Mouse (Mus musculus): Measurements from ENCODE around the gene Sema7a. TPM values are rescaled to one million over a fixed set of nuclear protein-coding genes. Genes with fewer than 3 reads are reported as not detected.

The Sema7a gene
- polyA plus RNA-seq, 1 experiment, result 0.04 TPM

GRCm38 (mm10) chr9:57968783-57969542 lies 29.1 kb downstream of the Sema7a start:
- no peaks in the 10 kb centered on the region for H3K36me3 ChIP-seq (ENCODE audit: control insufficient read depth)
- TF ChIP-seq TAL1 (IDR thresholded peaks at IDR 0.05; ENCODE audit: low read length) (no peak), GATA1 (IDR thresholded peaks at IDR 0.05; ENCODE audit: low read length) (no peak)
- no peaks in the 10 kb centered on the region for H3K4me1 ChIP-seq (ENCODE audit: control insufficient read depth)
- H3K4me3 ChIP-seq (replicated peaks), result no peak overlapping the region
- H3K9me3 ChIP-seq (ENCODE audit: control insufficient read depth, low read length), result no peaks in the 10 kb centered on the region
- H3K27me3 ChIP-seq (ENCODE audit: control insufficient read depth), result no peaks in the 10 kb centered on the region; the same call in 1 of the 2 replicates

- H3K4me1 ChIP-seq (ENCODE audit: control insufficient read depth), result no peaks in the 10 kb centered on the region
- H3K27me3 ChIP-seq (ENCODE audit: control insufficient read depth), result no peaks in the 10 kb centered on the region; the same call in 1 of the 2 replicates
- H3K36me3 ChIP-seq (ENCODE audit: control insufficient read depth), result no peaks in the 10 kb centered on the region
- H3K9me3 ChIP-seq (ENCODE audit: control insufficient read depth, low read length), result no peaks in the 10 kb centered on the region
- TF ChIP-seq TAL1 (IDR thresholded peaks at IDR 0.05; ENCODE audit: low read length), result no peak
- no peak for TF ChIP-seq GATA1 (IDR thresholded peaks at IDR 0.05; ENCODE audit: low read length)
- H3K4me3 ChIP-seq (replicated peaks), result no peak overlapping the region
These were observed 30.0 kb downstream of the Sema7a start for GRCm38 (mm10) chr9:57969736-57970495.

- Histone ChIP-seq H3K36me3 (ENCODE audit: control insufficient read depth) (no peaks in the 10 kb centered on the region), H3K9me3 (ENCODE audit: control insufficient read depth, low read length) (no peaks in the 10 kb centered on the region), H3K4me3 (replicated peaks) (no peak overlapping the region), H3K4me1 (ENCODE audit: control insufficient read depth) (no peaks in the 10 kb centered on the region), H3K27me3 (ENCODE audit: control insufficient read depth) (no peaks in the 10 kb centered on the region; the same call in 1 of the 2 replicates)
- no peak for TF ChIP-seq GATA1 (IDR thresholded peaks at IDR 0.05; ENCODE audit: low read length)
- no peak for TF ChIP-seq TAL1 (IDR thresholded peaks at IDR 0.05; ENCODE audit: low read length)
These were observed 31.5 kb downstream of the Sema7a start for GRCm38 (mm10) chr9:57971413-57971812.

- no peaks in the 10 kb centered on the region for H3K4me1 ChIP-seq (ENCODE audit: control insufficient read depth)
- H3K36me3 ChIP-seq (ENCODE audit: control insufficient read depth), result no peaks in the 10 kb centered on the region
- no peaks in the 10 kb centered on the region for H3K9me3 ChIP-seq (ENCODE audit: control insufficient read depth, low read length)
- H3K27me3 ChIP-seq (ENCODE audit: control insufficient read depth), result no peaks in the 10 kb centered on the region; the same call in 1 of the 2 replicates
- no peak overlapping the region for H3K4me3 ChIP-seq (replicated peaks)
- no peak for TF ChIP-seq GATA1 (IDR thresholded peaks at IDR 0.05; ENCODE audit: low read length)
- no peak for TF ChIP-seq TAL1 (IDR thresholded peaks at IDR 0.05; ENCODE audit: low read length)
These were observed 32.3 kb downstream of the Sema7a start for GRCm38 (mm10) chr9:57972141-57972591.

- no peaks in the 10 kb centered on the region; the same call in 1 of the 2 replicates for H3K27me3 ChIP-seq (ENCODE audit: control insufficient read depth)
- H3K4me3 ChIP-seq (replicated peaks), result no peak overlapping the region
- H3K9me3 ChIP-seq (ENCODE audit: control insufficient read depth, low read length), result no peaks in the 10 kb centered on the region
- H3K4me1 ChIP-seq (ENCODE audit: control insufficient read depth), result no peaks in the 10 kb centered on the region
- TF ChIP-seq GATA1 (IDR thresholded peaks at IDR 0.05; ENCODE audit: low read length), result no peak
- no peak for TF ChIP-seq TAL1 (IDR thresholded peaks at IDR 0.05; ENCODE audit: low read length)
- no peaks in the 10 kb centered on the region for H3K36me3 ChIP-seq (ENCODE audit: control insufficient read depth)
These were observed 33.0 kb downstream of the Sema7a start for GRCm38 (mm10) chr9:57972776-57973439.

GRCm38 (mm10) chr9:57973440-57974066 lies 33.6 kb downstream of the Sema7a start:
- no peak overlapping the region for H3K4me3 ChIP-seq (replicated peaks)
- no peaks in the 10 kb centered on the region for H3K36me3 ChIP-seq (ENCODE audit: control insufficient read depth)
- no peaks in the 10 kb centered on the region for H3K4me1 ChIP-seq (ENCODE audit: control insufficient read depth)
- TF ChIP-seq GATA1 (IDR thresholded peaks at IDR 0.05; ENCODE audit: low read length) (no peak), TAL1 (IDR thresholded peaks at IDR 0.05; ENCODE audit: low read length) (no peak)
- no peaks in the 10 kb centered on the region for H3K9me3 ChIP-seq (ENCODE audit: control insufficient read depth, low read length)
- H3K27me3 ChIP-seq (ENCODE audit: control insufficient read depth), result no peaks in the 10 kb centered on the region; the same call in 1 of the 2 replicates

GRCm38 (mm10) chr9:57974221-57974620 lies 34.3 kb downstream of the Sema7a start:
- TF ChIP-seq GATA1 (IDR thresholded peaks at IDR 0.05; ENCODE audit: low read length) (no peak), TAL1 (IDR thresholded peaks at IDR 0.05; ENCODE audit: low read length) (no peak)
- Histone ChIP-seq H3K4me1 (ENCODE audit: control insufficient read depth) (no peaks in the 10 kb centered on the region), H3K36me3 (ENCODE audit: control insufficient read depth) (no peaks in the 10 kb centered on the region), H3K9me3 (ENCODE audit: control insufficient read depth, low read length) (no peaks in the 10 kb centered on the region), H3K4me3 (replicated peaks) (no peak overlapping the region), H3K27me3 (ENCODE audit: control insufficient read depth) (no peaks in the 10 kb centered on the region; the same call in 1 of the 2 replicates)

- no peak overlapping the region for H3K4me3 ChIP-seq (replicated peaks)
- no peaks in the 10 kb centered on the region for H3K9me3 ChIP-seq (ENCODE audit: control insufficient read depth, low read length)
- no peaks in the 10 kb centered on the region for H3K4me1 ChIP-seq (ENCODE audit: control insufficient read depth)
- TF ChIP-seq GATA1 (IDR thresholded peaks at IDR 0.05; ENCODE audit: low read length) (no peak), TAL1 (IDR thresholded peaks at IDR 0.05; ENCODE audit: low read length) (no peak)
- no peaks in the 10 kb centered on the region; the same call in 1 of the 2 replicates for H3K27me3 ChIP-seq (ENCODE audit: control insufficient read depth)
- no peaks in the 10 kb centered on the region for H3K36me3 ChIP-seq (ENCODE audit: control insufficient read depth)
These were observed 35.4 kb downstream of the Sema7a start for GRCm38 (mm10) chr9:57975200-57975821.
